In the genomic region with DNA sequence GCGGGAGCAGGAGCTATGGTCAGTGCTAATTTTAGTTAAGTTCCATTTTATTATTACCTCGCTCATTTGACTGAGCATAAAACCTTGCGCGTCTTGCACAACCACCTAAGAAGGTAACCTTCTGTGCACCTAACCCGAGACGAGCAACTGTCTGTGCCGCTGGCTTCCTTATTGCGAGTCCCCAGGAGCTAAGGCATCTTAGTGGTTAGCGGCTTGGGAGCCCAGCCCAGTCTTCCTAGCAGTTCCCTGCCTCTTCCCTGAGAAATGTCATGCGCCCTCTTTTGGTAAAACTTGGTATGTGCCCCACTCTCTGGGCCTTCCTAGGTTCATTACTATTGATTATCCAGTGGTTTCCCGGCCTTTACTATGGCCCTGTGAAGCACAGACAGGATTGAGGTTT, we compare ENCODE assay signal across 8 mouse cellular contexts. TPM values are rescaled to one million over a fixed set of nuclear protein-coding genes. Genes with fewer than 3 reads are reported as not detected.
DNase-seq lines count a peak whose midpoint lies in the region; ATAC-seq lines count a peak whose summit lies in the region.

No protein-coding gene starts in this region.

- peak overlapping the region; percentile 33; the same call in 1 of the 2 replicates for H3K27ac ChIP-seq in intestine, embryonic 15.5 days

- H3K9me3 ChIP-seq in intestine, embryonic 15.5 days = no peaks in the 10 kb centered on the region

- WGBS in intestine, embryonic 15.5 days = 1% methylated on average over 11 of the region's 11 CpGs

- peak overlapping the region; percentile 24; the same call in 1 of the 2 replicates for H3K9ac ChIP-seq in intestine, embryonic 15.5 days

- no peaks in the 10 kb centered on the region for H3K27me3 ChIP-seq in intestine, embryonic 15.5 days (replicated peaks)

- H3K4me1 ChIP-seq in intestine, embryonic 15.5 days (replicated peaks) = peaks cover 15% of the 10 kb centered on the region

- intact Hi-C loops in left cerebral cortex, postnatal 25 days (cut with DNase I) = loop anchor here (5.0 to 10.0 kb wide), 3 partner anchors 65 to 213 kb away; a partner anchor contains a TSS

- DNase-seq in CD4-positive, CD25-positive, alpha-beta regulatory T cell, adult 2 months (ENCODE audit: low read depth, low spot score) = peak; percentile 78
- DNase-seq in embryo, embryonic 9.5 days (ENCODE audit: extremely low spot score) = peak; percentile 88
- DNase-seq in gastrocnemius, postnatal 4 days (ENCODE audit: low spot score in 2 of 2) = peak; percentile 71 to 82
- DNase-seq in left cerebral cortex, postnatal 25 days (ENCODE audit: low spot score in 2 of 2) = peak; percentile 83 to 87
- peak; percentile 89 for DNase-seq in mesoderm, embryonic 11.5 days (ENCODE audit: low read depth, low spot score)
- DNase-seq in right cerebral cortex, postnatal 36 days (ENCODE audit: low spot score in 2 of 2) = peak; percentile 70 to 79

- H3K4me2 ChIP-seq in intestine, embryonic 15.5 days (replicated peaks) = peak overlapping the region; percentile 90

- H3K4me3 ChIP-seq in intestine, embryonic 15.5 days (replicated peaks) = peak overlapping the region; percentile 67

- 0 out of 2 replicates have a peak, but pooled peaks cover 5% of the 10 kb centered on the region for H3K36me3 ChIP-seq in intestine, embryonic 15.5 days

- ATAC-seq in CD4-positive, CD25-positive, alpha-beta regulatory T cell, adult 4 months = no peak
- peak; percentile 44 for ATAC-seq in intestine, embryonic 15.5 days

RNA-seq across cellular contexts. Expression of a gene that starts 0.9 kb away (rescaled TPM):
- 10 to 100 TPM in 1 of 2 experiments, 1 to 10 TPM in 1; 8.5 to 13.3 TPM for polyA plus RNA-seq in CD4-positive, CD25-positive, alpha-beta regulatory T cell, adult 4 months (2017; shearing (Covaris generic))
- total RNA-seq in gastrocnemius, postnatal 4 days (2021) = 100 to 1,000 TPM; 254 to 274 TPM
- polyA plus RNA-seq in intestine, embryonic 15.5 days (2015; fragmentation: Nextera tagmentation; extraction: Ambion mirVana) = 30.8 and 31.2 TPM in 2 replicates
- 10 to 100 TPM; 87.3 to 88.7 TPM for total RNA-seq in left cerebral cortex, postnatal 25 days (2021)

RNA-seq across cellular contexts. Expression of a gene that starts 32.4 kb away (rescaled TPM):
- polyA plus RNA-seq in CD4-positive, CD25-positive, alpha-beta regulatory T cell, adult 4 months (2017; shearing (Covaris generic)) = under 1 TPM; 0.87 to 0.94 TPM
- total RNA-seq in gastrocnemius, postnatal 4 days (2021) = 10 to 100 TPM; 10.8 to 11.4 TPM
- polyA plus RNA-seq in intestine, embryonic 15.5 days (2015; fragmentation: Nextera tagmentation; extraction: Ambion mirVana) = 15.0 and 15.3 TPM in 2 replicates
- 10 to 100 TPM; 30.8 to 31.1 TPM for total RNA-seq in left cerebral cortex, postnatal 25 days (2021)

RNA-seq across cellular contexts. Expression of a gene that starts 34.5 kb away (rescaled TPM):
- under 1 TPM; 0.51 to 0.63 TPM for polyA plus RNA-seq in CD4-positive, CD25-positive, alpha-beta regulatory T cell, adult 4 months (2017; shearing (Covaris generic))
- 1 to 10 TPM; 4.8 to 5.5 TPM for total RNA-seq in gastrocnemius, postnatal 4 days (2021)
- polyA plus RNA-seq in intestine, embryonic 15.5 days (2015; fragmentation: Nextera tagmentation; extraction: Ambion mirVana) = 32.8 and 35.6 TPM in 2 replicates
- total RNA-seq in left cerebral cortex, postnatal 25 days (2021) = 10 to 100 TPM; 13.8 to 14.5 TPM

RNA-seq across cellular contexts. Expression of a gene that starts 51.3 kb away (rescaled TPM):
- 10 to 100 TPM; 18.1 to 21.7 TPM for polyA plus RNA-seq in CD4-positive, CD25-positive, alpha-beta regulatory T cell, adult 4 months (2017; shearing (Covaris generic))
- total RNA-seq in gastrocnemius, postnatal 4 days (2021) = 10 to 100 TPM; 64.9 to 69.2 TPM
- 6.8 and 8.1 TPM in 2 replicates for polyA plus RNA-seq in intestine, embryonic 15.5 days (2015; fragmentation: Nextera tagmentation; extraction: Ambion mirVana)
- total RNA-seq in left cerebral cortex, postnatal 25 days (2021) = 100 to 1,000 TPM; 675 to 703 TPM
